Mouse (Mus musculus): ENCODE results near the gene Ltv1.

DNA sequence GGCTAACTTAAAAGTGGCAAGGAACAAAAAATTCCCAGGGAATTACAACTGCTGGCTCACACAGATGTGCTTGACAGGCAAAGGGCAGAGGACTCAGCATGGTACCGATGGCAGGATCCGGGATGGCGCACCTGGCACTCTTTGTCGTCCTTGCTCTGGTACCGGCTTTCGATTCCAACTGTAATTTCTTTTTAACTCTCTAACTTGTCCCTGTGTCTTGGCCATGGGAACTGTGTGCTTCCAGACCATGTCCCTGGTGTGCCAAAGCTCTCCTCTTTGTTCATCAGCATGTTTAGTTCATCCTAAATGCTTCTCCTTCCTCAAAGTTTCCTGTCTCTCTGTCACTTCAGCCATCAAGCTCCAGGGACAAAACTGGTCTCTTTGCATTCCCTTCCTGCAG is 55.1 kb downstream of the Ltv1 start:
- TF ChIP-seq GATA1 (IDR thresholded peaks at IDR 0.05; ENCODE audit: low read length) (no peak), TAL1 (IDR thresholded peaks at IDR 0.05; ENCODE audit: low read length) (no peak)
